Mouse (Mus musculus) liver, embryonic 16.5 days (tissue): ENCODE results near the gene Taok2. TPM values are rescaled to one million over a fixed set of nuclear protein-coding genes. Genes with fewer than 3 reads are reported as not detected.

Source experiments
- ATAC-seq: fragments of 200-750 bp; cut with Nextera tagmentation; 2 replicates; pipeline ENCODE4 v1.8.0; 2017; ENCODE audit warnings: low read depth, mild to moderate bottlenecking, moderate number of reproducible peaks, moderate library complexity
- H3K27ac ChIP-seq: fragments of 300-500 bp; sonication (generic); 2 replicates; pipeline ENCODE4 v1.5.1; 2014; ENCODE audit warnings: mild to moderate bottlenecking, low read length
- H3K27me3 ChIP-seq: fragments of 300-500 bp; sonication (generic); 2 replicates; pipeline ENCODE4 v1.6.1; 2014; ENCODE audit warnings: low read depth, low read length, mixed read lengths; ENCODE audit not compliant: control insufficient read depth, insufficient read depth
- H3K36me3 ChIP-seq: fragments of 300-500 bp; sonication (generic); 2 replicates; pipeline ENCODE4 v1.6.1; 2014; ENCODE audit warnings: mild to moderate bottlenecking; ENCODE audit not compliant: control insufficient read depth, insufficient read depth
- H3K4me1 ChIP-seq: fragments of 300-500 bp; sonication (generic); 2 replicates; pipeline ENCODE4 v1.6.1; 2014; ENCODE audit warnings: low read depth, low read length, mixed read lengths; ENCODE audit not compliant: control insufficient read depth
- H3K4me2 ChIP-seq: fragments of 300-500 bp; sonication (generic); 2 replicates; pipeline ENCODE4 v1.6.1; 2014; ENCODE audit warnings: low read depth, low read length, mixed read lengths
- H3K4me3 ChIP-seq: fragments of 300-500 bp; sonication (generic); 2 replicates; pipeline ENCODE4 v1.5.1; 2014; ENCODE audit warnings: low read depth, mild to moderate bottlenecking, low read length
- H3K9ac ChIP-seq: fragments of 300-500 bp; sonication (generic); 2 replicates; pipeline ENCODE4 v1.6.1; 2014; ENCODE audit warnings: low read depth, low read length
- H3K9me3 ChIP-seq: fragments of 300-500 bp; sonication (generic); replicated peaks from 2 replicates; pipeline ENCODE4 v1.6.1; 2016; ENCODE audit warnings: low read length; ENCODE audit not compliant: control insufficient read depth
- WGBS: fragments of 180-500 bp; shearing (Covaris S2); extraction: QIAGEN DNeasy Blood & Tissue Kit; methylation state at CpG from one replicate; pipeline ENCODE4 v1.1.7; 2014; ENCODE audit not compliant: insufficient replicate concordance; 5-methylcytosine and 5-hydroxymethylcytosine counted together
- polyA plus RNA-seq: library from polyadenylated mRNA; unstranded; fragments of >200 nt; fragmentation: Nextera tagmentation; extraction: Ambion mirVana; gene quantifications from 2 replicates; pipeline ENCODE4 v1.2.1, GENCODE M21; 2015

Taok2 gene
- polyA plus RNA-seq, 1 experiment from 2014 or later = 13.2 TPM

GRCm38 (mm10) chr7:126862147-126862784 lies 22.2 kb downstream of the Taok2 start, which contains the start of gene Ino80e:
Gene Ino80e, minus strand, starts transcription at chr7:126862377.
- Histone ChIP-seq H3K27me3 (no peaks in the 10 kb centered on the region), H3K9ac (peak within 1 kb of the TSS; percentile 75), H3K27ac (peak within 1 kb of the TSS; percentile 76), H3K4me2 (peak within 1 kb of the TSS; percentile 98), H3K4me1 (peaks cover 22% of the 10 kb centered on the region), H3K9me3 (no peaks in the 10 kb centered on the region), H3K4me3 (peak within 1 kb of the TSS; percentile 73), H3K36me3 (peaks cover 32% of the 10 kb centered on the region)
- peak; percentile 75 for ATAC-seq
- under 1% methylated on average over 41 of the region's 41 CpGs for WGBS

DNA sequence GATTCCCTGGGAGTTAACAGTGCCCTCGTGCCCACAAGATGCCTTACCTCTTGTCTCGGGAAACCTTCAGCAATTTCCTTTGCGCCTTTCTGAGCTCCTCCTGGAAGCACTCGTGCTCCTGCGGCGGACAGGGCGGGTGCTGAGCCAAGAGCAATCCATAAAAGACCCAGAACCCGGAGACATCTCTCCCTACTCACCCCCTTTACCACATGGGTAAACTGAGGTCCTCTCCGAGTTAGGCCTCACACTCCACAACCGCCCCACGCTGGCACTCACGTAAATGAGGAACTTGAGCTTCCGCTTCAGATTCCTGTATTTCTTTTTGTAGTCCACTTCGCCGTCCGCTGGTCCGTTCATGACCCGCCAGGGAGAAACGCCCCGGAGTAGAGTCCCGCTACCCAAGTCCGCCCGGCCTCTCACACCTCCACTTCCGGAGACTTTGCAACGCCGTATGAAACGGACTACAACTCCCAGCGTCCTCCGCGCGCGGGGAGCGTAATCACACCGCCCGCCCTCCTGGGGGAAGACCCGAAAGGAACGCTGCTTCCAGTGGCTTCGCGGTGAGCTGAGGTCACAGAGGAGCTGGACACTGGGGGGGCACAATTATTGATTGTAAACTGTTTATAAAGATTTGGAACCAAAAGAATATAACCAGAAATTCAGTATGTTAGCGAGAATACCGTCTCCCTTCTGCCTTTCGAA lies 22.9 kb downstream of the Taok2 start, which contains the start of gene Hirip3:
Hirip3 (plus strand) TSS at position 544 of the 702 bp plus-strand sequence.
- Histone ChIP-seq H3K27me3 (no peaks in the 10 kb centered on the region), H3K9me3 (no peaks in the 10 kb centered on the region), H3K4me2 (peak within 1 kb of the TSS; percentile 98), H3K4me3 (peak within 1 kb of the TSS; percentile 73), H3K27ac (peak within 1 kb of the TSS; percentile 76), H3K36me3 (peaks cover 33% of the 10 kb centered on the region), H3K9ac (peak within 1 kb of the TSS; percentile 75), H3K4me1 (peaks cover 22% of the 10 kb centered on the region)
- peak; percentile 97 for ATAC-seq
- WGBS = 1% methylated on average over 42 of the region's 42 CpGs

DNA sequence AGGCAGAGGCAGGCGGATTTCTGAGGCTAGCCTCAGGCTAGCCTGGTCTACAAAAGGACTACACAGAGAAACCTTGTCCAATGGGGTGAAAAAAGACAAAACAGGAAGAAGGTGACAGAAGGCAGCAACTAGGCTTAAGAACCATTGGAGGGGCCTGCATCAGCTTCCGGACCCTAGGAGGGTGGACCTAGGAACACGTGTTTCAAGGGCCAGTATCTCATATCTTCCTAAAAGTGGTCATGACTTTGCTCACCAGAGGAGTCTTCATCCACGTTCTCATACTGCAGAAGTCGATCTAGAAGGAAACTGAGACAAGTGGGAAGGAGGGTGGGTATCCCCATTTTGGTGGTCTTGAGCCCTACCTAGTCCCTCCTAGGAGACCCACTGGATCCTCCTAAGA lies 23.5 kb downstream of the Taok2 start:
- ATAC-seq = no peak
- H3K9me3 ChIP-seq = no peaks in the 10 kb centered on the region
- peak overlapping the region; percentile 98 for H3K4me2 ChIP-seq
- peaks cover 22% of the 10 kb centered on the region for H3K4me1 ChIP-seq
- no peaks in the 10 kb centered on the region for H3K27me3 ChIP-seq
- 27% methylated on average over 5 of the region's 5 CpGs for WGBS
- peaks cover 31% of the 10 kb centered on the region for H3K36me3 ChIP-seq
- H3K9ac ChIP-seq = peak overlapping the region; percentile 75
- peak overlapping the region; percentile 29 for H3K27ac ChIP-seq
- peak overlapping the region; percentile 73 for H3K4me3 ChIP-seq

DNA sequence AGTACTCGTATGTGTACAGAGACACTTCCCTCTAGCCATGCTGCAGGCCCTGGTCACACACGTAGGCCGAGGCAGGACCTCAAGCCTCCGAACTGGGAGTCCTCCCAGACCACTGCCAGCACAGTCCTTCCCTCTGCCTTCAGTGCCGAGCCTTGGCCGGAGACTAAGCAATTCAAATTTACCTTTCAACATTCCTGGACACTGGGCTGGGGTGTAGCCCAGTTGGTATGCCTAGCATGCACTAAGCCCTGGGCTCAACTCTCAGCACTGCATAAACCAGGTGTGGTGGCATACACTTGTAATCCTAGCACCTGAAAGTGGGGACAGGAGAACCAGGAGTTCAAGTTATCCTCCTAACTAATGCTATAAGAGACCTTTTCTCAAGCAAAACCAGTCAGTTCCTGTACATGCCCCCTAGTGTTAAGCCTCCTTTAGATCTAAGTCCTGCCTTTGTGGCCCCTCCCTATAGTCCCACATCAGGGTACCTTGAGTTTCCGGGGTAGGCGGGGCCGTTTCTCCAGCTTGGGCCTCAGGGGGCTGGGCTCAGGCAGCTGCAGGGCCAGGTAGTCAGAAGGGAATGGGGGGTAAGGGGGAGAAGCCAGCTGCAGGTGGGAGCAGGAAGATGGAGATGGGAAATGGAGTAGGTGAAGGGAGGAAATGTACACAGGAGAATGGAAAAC lies 27.6 kb downstream of the Taok2 start:
- WGBS = 72% methylated on average over 9 of the region's 9 CpGs
- no peaks in the 10 kb centered on the region for H3K9me3 ChIP-seq
- H3K4me2 ChIP-seq = no peak overlapping the region
- no peak overlapping the region for H3K27ac ChIP-seq
- no peaks in the 10 kb centered on the region for H3K27me3 ChIP-seq
- peaks cover 7% of the 10 kb centered on the region for H3K4me1 ChIP-seq
- no peak overlapping the region for H3K4me3 ChIP-seq
- H3K9ac ChIP-seq = no peak overlapping the region
- no peak for ATAC-seq
- H3K36me3 ChIP-seq = peaks cover 22% of the 10 kb centered on the region

DNA sequence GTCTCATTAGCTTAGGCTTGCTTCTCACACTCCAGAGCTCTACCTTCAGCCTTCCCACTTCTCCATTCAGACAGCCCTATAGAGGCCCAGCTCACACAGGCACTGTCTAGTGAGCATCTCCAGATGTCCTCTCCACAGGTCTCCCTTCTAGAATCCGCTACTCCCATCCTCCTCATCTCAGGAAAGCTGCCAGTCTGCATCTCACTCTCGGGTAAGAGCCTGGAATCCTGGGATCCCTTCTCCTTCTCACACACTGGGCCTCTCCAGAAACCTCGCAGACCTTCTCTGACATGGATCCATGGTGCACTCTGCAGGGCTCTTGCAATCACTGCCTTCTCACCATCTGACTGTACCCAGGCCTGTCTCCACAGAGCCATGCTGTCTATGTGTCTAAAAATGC lies 28.9 kb downstream of the Taok2 start:
- Histone ChIP-seq H3K9me3 (no peaks in the 10 kb centered on the region), H3K36me3 (peaks cover 22% of the 10 kb centered on the region), H3K9ac (no peak overlapping the region), H3K4me1 (no peaks in the 10 kb centered on the region), H3K27ac (no peak overlapping the region), H3K27me3 (no peaks in the 10 kb centered on the region), H3K4me3 (no peak overlapping the region), H3K4me2 (no peak overlapping the region)
- WGBS = 90% methylated on average over 3 of the region's 3 CpGs
- ATAC-seq = no peak

DNA sequence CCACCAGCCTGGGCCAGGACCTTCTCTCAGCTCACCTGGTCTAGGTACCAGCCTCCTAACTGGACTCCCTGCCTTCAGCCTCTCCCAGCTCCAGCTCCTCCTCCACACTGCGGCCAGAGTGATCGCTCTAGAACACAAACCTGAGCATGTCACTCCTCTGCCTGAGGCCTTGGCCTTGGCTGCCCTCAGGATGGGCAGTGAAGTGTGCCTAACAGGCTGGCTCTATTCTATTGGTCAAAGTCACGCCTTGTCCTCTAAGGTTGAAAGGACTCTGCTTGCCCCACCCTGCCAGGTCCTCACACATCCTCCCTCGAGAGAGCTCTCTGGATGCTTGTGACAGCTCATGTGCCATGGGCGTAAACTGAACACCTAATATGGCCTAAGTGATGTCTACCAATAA lies 31.0 kb downstream of the Taok2 start:
- Histone ChIP-seq H3K4me1 (no peaks in the 10 kb centered on the region), H3K4me3 (no peak overlapping the region), H3K9me3 (no peaks in the 10 kb centered on the region), H3K27ac (no peak overlapping the region), H3K9ac (no peak overlapping the region), H3K36me3 (peaks cover 13% of the 10 kb centered on the region), H3K4me2 (no peak overlapping the region), H3K27me3 (peaks cover 20% of the 10 kb centered on the region)
- no peak for ATAC-seq
- WGBS = 73% methylated on average over 5 of the region's 5 CpGs

GRCm38 (mm10) chr7:126851192-126851591 lies 33.3 kb downstream of the Taok2 start:
- Histone ChIP-seq H3K27me3 (peaks cover 43% of the 10 kb centered on the region), H3K9me3 (no peaks in the 10 kb centered on the region), H3K36me3 (peaks cover 5% of the 10 kb centered on the region), H3K4me1 (no peaks in the 10 kb centered on the region; the same call in 1 of the 2 replicates), H3K27ac (no peak overlapping the region), H3K4me2 (no peak overlapping the region), H3K4me3 (no peak overlapping the region), H3K9ac (no peak overlapping the region)
- ATAC-seq = no peak
- 58% methylated on average over 12 of the region's 12 CpGs for WGBS

DNA sequence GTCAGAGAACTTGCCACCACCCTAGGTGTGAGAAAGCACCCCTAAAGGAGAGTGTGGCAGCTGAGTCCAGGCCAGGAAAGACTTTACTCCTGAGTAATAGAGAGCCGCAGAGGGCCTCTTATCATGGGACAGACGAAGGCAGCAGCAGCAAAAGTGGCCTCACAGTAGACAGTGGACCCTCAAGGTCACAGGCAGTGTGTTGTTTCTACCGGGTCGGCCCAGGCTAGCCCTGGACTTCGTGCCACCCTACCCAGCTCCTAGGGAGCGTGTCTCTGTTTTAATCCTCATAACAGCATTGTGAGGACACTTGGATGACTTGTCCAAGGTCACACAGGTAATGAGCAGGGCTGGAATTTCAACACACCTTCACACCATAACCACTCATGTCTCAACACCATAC lies 34.3 kb downstream of the Taok2 start:
- no peak for ATAC-seq
- Histone ChIP-seq H3K36me3 (peaks cover 3% of the 10 kb centered on the region; the same call in 1 of the 2 replicates), H3K4me2 (no peak overlapping the region), H3K27ac (no peak overlapping the region), H3K4me1 (no peaks in the 10 kb centered on the region; the same call in 1 of the 2 replicates), H3K27me3 (peaks cover 43% of the 10 kb centered on the region), H3K9me3 (no peaks in the 10 kb centered on the region), H3K9ac (no peak overlapping the region), H3K4me3 (no peak overlapping the region)
- 52% methylated on average over 6 of the region's 6 CpGs for WGBS
